Mouse (Mus musculus) spleen, adult 2 months (tissue): ENCODE results near the gene Edn3. TPM values are rescaled to one million over a fixed set of nuclear protein-coding genes. Genes with fewer than 3 reads are reported as not detected.

ENCODE experiments used
- DNase-seq, 2 experiments: peaks; one replicate each; pipeline versions ENCODE4 v3.0.0 to v3.0.0-alpha.2; 2012 to 2021; ENCODE audit warnings: low spot score in 2 of 2, low read depth in 1 of 2
- H3K27ac ChIP-seq: fragments of 200-500 bp; 2 replicates; pipeline ENCODE4 v1.5.1; 2012; ENCODE audit warnings: low read length, inconsistent platforms; ENCODE audit not compliant: insufficient read depth
- H3K27me3 ChIP-seq: fragments of 200-500 bp; 2 replicates; pipeline ENCODE4 v1.6.1; 2012; ENCODE audit warnings: mild to moderate bottlenecking, moderate library complexity, low read length, inconsistent platforms; ENCODE audit not compliant: control insufficient read depth, insufficient read depth
- H3K36me3 ChIP-seq: fragments of 200-500 bp; 2 replicates; pipeline ENCODE4 v1.6.1; 2012; ENCODE audit warnings: mild to moderate bottlenecking, low read length, inconsistent platforms; ENCODE audit not compliant: control insufficient read depth, insufficient read depth
- H3K4me1 ChIP-seq: fragments of 200-500 bp; 2 replicates; pipeline ENCODE4 v1.6.1; 2011; ENCODE audit warnings: inconsistent platforms; ENCODE audit not compliant: control insufficient read depth, insufficient read depth, insufficient read length
- H3K4me3 ChIP-seq: fragments of 200-500 bp; 2 replicates; pipeline ENCODE4 v1.5.1; 2011; ENCODE audit warnings: mild to moderate bottlenecking, inconsistent platforms; ENCODE audit not compliant: insufficient read depth, insufficient read length; ENCODE audit errors: extremely low read depth
- CTCF ChIP-seq: fragments of 200-500 bp; IDR thresholded peaks from 2 replicates; pipeline ENCODE4 v1.5.1; 2011; ENCODE audit warnings: mild to moderate bottlenecking, inconsistent platforms; ENCODE audit not compliant: insufficient read depth, insufficient read length, insufficient replicate concordance; ENCODE audit errors: extremely low read depth
- POLR2A ChIP-seq: fragments of 200-500 bp; IDR thresholded peaks from 2 replicates; pipeline ENCODE4 v1.6.1; 2011; ENCODE audit warnings: low read depth, low read length, inconsistent platforms
- WGBS: fragments of 180-500 bp; shearing (Covaris S2); methylation state at CpG from one replicate; pipeline ENCODE4 v1.1.7; 2018; 5-methylcytosine and 5-hydroxymethylcytosine counted together
- polyA plus RNA-seq: library from polyadenylated mRNA; depleted of rRNA; stranded (reverse); fragments of >200 nt; gene quantifications from 2 replicates; pipeline ENCODE4 v1.2.3, GENCODE M21; 2012

Gene Edn3
- polyA plus RNA-seq, 1 experiment = 3.8 TPM

GRCm38 (mm10) chr2:174747182-174747581 lies 13.2 kb upstream of the Edn3 start:
- no peaks in the 10 kb centered on the region for H3K36me3 ChIP-seq
- no peak overlapping the region for H3K27ac ChIP-seq
- DNase-seq = no peak
- H3K4me3 ChIP-seq = no peak overlapping the region
- no peak for TF ChIP-seq CTCF
- TF ChIP-seq POLR2A = no peak
- H3K27me3 ChIP-seq = no peaks in the 10 kb centered on the region
- WGBS = 86% methylated on average over 1 of the region's 1 CpGs
- H3K4me1 ChIP-seq = no peaks in the 10 kb centered on the region

GRCm38 (mm10) chr2:174748381-174748780 lies 12.0 kb upstream of the Edn3 start:
- no peaks in the 10 kb centered on the region for H3K4me1 ChIP-seq
- no peak overlapping the region for H3K4me3 ChIP-seq
- H3K27me3 ChIP-seq = no peaks in the 10 kb centered on the region
- no peak for DNase-seq
- no peaks in the 10 kb centered on the region for H3K36me3 ChIP-seq
- no peak overlapping the region for H3K27ac ChIP-seq
- 81% methylated on average over 8 of the region's 8 CpGs for WGBS
- TF ChIP-seq POLR2A (no peak), CTCF (no peak)

- Histone ChIP-seq H3K27me3 (no peaks in the 10 kb centered on the region), H3K36me3 (no peaks in the 10 kb centered on the region), H3K4me1 (no peaks in the 10 kb centered on the region), H3K4me3 (no peak overlapping the region), H3K27ac (no peak overlapping the region)
- DNase-seq = no peak
- 88% methylated on average over 1 of the region's 1 CpGs for WGBS
- no peak for TF ChIP-seq CTCF
- TF ChIP-seq POLR2A = no peak
Observed at GRCm38 (mm10) chr2:174753197-174753596, 7.2 kb upstream of the Edn3 start.

GRCm38 (mm10) chr2:174754231-174754630 lies 6.2 kb upstream of the Edn3 start:
- H3K36me3 ChIP-seq = no peaks in the 10 kb centered on the region
- no peaks in the 10 kb centered on the region for H3K4me1 ChIP-seq
- TF ChIP-seq POLR2A (no peak), CTCF (no peak)
- WGBS = 94% methylated on average over 1 of the region's 1 CpGs
- H3K27me3 ChIP-seq = no peaks in the 10 kb centered on the region
- H3K4me3 ChIP-seq = no peak overlapping the region
- no peak overlapping the region for H3K27ac ChIP-seq
- no peak for DNase-seq

- no peak for DNase-seq
Observed at GRCm38 (mm10) chr2:174759189-174759588, 1.2 kb upstream of the Edn3 start.

GRCm38 (mm10) chr2:174761452-174762101 lies 1.2 kb downstream of the Edn3 start:
- no peak overlapping the region for H3K4me3 ChIP-seq
- WGBS = 91% methylated on average over 6 of the region's 6 CpGs
- no peaks in the 10 kb centered on the region for H3K36me3 ChIP-seq
- H3K27me3 ChIP-seq = 0 out of 2 replicates have a peak, but pooled peaks cover 5% of the 10 kb centered on the region
- DNase-seq = no peak
- no peak for TF ChIP-seq POLR2A
- TF ChIP-seq CTCF = no peak
- H3K4me1 ChIP-seq = peaks cover 2% of the 10 kb centered on the region; the same call in 1 of the 2 replicates
- H3K27ac ChIP-seq = no peak overlapping the region

More at GRCm38 (mm10) chr2:174759189-174759588, 1.2 kb upstream of the Edn3 start:
- H3K27me3 ChIP-seq = 0 out of 2 replicates have a peak, but pooled peaks cover 5% of the 10 kb centered on the region
- peaks cover 2% of the 10 kb centered on the region; the same call in 1 of the 2 replicates for H3K4me1 ChIP-seq
- 71% methylated on average over 4 of the region's 4 CpGs for WGBS
- no peak overlapping the region for H3K4me3 ChIP-seq
- no peak for TF ChIP-seq POLR2A
- no peak for TF ChIP-seq CTCF
- no peaks in the 10 kb centered on the region for H3K36me3 ChIP-seq
- H3K27ac ChIP-seq = no peak overlapping the region

- Histone ChIP-seq H3K27ac (no peak overlapping the region), H3K4me1 (peaks cover 2% of the 10 kb centered on the region; the same call in 1 of the 2 replicates), H3K4me3 (no peak overlapping the region), H3K36me3 (no peaks in the 10 kb centered on the region), H3K27me3 (0 out of 2 replicates have a peak, but pooled peaks cover 5% of the 10 kb centered on the region)
- WGBS = 60% methylated on average over 2 of the region's 2 CpGs
- no peak for TF ChIP-seq CTCF
- no peak for TF ChIP-seq POLR2A
- DNase-seq = peak; percentile 16 to 17
Observed at GRCm38 (mm10) chr2:174762310-174762709, 1.9 kb downstream of the Edn3 start.
